Mouse (Mus musculus): ENCODE results near the gene Crnkl1. TPM values are rescaled to one million over a fixed set of nuclear protein-coding genes. Genes with fewer than 3 reads are reported as not detected.

Gene Crnkl1
- polyA plus RNA-seq, 1 experiment from 2014 or later: 36.2 TPM

- H3K4me3 ChIP-seq (ENCODE audit: low read depth, low read length): no peak overlapping the region
- ATAC-seq (replicated peaks; ENCODE audit: low FRiP score) (no peak), DNase-seq (ENCODE audit: low spot score) (no peak)
- no peaks in the 10 kb centered on the region; the same call in 1 of the 2 replicates for H3K36me3 ChIP-seq (ENCODE audit: control insufficient read depth, insufficient read depth, low read length)
- no peaks in the 10 kb centered on the region for H3K4me1 ChIP-seq (replicated peaks; ENCODE audit: control insufficient read depth, insufficient read depth, low read length)
- no peak overlapping the region for H3K9ac ChIP-seq (ENCODE audit: low read depth, low read length)
- H3K4me2 ChIP-seq: no peak overlapping the region
- no peaks in the 10 kb centered on the region for H3K9me3 ChIP-seq (ENCODE audit: control insufficient read depth, low read length)
- WGBS: 75% methylated on average over 1 of the region's 1 CpGs
- H3K27me3 ChIP-seq (replicated peaks; ENCODE audit: control insufficient read depth, insufficient read depth, low read length): no peaks in the 10 kb centered on the region
- H3K27ac ChIP-seq (ENCODE audit: low read depth, low read length): no peak overlapping the region
Observed at GRCm38 (mm10) chr2:145873953-145874352, 60.9 kb downstream of the Crnkl1 start.

DNA sequence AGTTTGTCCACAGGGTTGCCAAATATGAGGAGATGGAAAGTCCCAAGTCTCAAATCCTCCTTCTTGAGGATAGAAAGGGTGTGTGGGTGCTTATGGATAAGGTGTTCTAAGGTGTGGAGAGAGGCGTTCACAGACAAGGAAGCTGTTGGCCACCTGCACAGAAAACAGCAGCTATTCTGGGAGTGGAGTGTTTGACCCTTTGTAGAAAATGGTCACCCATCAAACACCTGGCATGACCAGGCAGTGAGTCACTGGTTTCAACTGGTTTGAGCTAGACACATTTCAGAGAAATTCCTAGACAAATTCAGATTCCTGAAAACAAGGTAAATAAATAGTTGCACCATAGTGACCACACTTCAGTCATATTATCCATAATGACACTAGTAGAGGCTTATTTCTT, 62.7 kb downstream of the Crnkl1 start:
- Histone ChIP-seq H3K9me3 (ENCODE audit: control insufficient read depth, low read length) (no peaks in the 10 kb centered on the region), H3K27ac (ENCODE audit: low read depth, low read length) (no peak overlapping the region)
- DNase-seq (ENCODE audit: low spot score): no peak

DNA sequence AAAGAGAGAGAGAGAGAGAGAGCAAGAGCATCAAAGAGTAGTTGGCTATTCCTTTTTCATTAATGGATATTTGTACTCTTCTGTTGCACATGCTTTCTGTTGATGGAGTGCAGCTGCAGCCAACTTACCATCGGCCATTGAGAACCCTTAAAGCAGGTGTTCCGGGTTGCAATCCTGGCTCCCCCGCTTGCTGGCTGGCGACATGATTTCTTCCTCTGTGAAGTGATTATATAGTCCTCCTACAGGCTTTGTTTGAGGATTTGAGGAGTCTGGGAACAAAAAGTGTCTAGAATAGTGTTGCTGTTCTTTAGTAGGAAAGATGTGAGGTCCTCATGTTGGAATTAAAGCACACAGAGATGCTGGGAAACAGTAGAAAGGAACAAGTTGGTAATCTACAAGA, 63.5 kb downstream of the Crnkl1 start:
- DNase-seq (ENCODE audit: low spot score) (no peak), ATAC-seq (replicated peaks; ENCODE audit: low FRiP score) (no peak)
- Histone ChIP-seq H3K9me3 (ENCODE audit: control insufficient read depth, low read length) (no peaks in the 10 kb centered on the region), H3K9ac (ENCODE audit: low read depth, low read length) (no peak overlapping the region), H3K4me2 (no peak overlapping the region), H3K27ac (ENCODE audit: low read depth, low read length) (no peak overlapping the region), H3K4me1 (replicated peaks; ENCODE audit: control insufficient read depth, insufficient read depth, low read length) (no peaks in the 10 kb centered on the region), H3K36me3 (ENCODE audit: control insufficient read depth, insufficient read depth, low read length) (no peaks in the 10 kb centered on the region), H3K27me3 (replicated peaks; ENCODE audit: control insufficient read depth, insufficient read depth, low read length) (no peaks in the 10 kb centered on the region), H3K4me3 (ENCODE audit: low read depth, low read length) (no peak overlapping the region)
- WGBS: 89% methylated on average over 4 of the region's 4 CpGs

More for the DNA sequence above, 62.7 kb downstream of the Crnkl1 start:
- Histone ChIP-seq H3K9ac (ENCODE audit: low read depth, low read length) (no peak overlapping the region), H3K27me3 (replicated peaks; ENCODE audit: control insufficient read depth, insufficient read depth, low read length) (no peaks in the 10 kb centered on the region), H3K4me2 (no peak overlapping the region), H3K36me3 (ENCODE audit: control insufficient read depth, insufficient read depth, low read length) (no peaks in the 10 kb centered on the region), H3K4me1 (replicated peaks; ENCODE audit: control insufficient read depth, insufficient read depth, low read length) (no peaks in the 10 kb centered on the region), H3K4me3 (ENCODE audit: low read depth, low read length) (no peak overlapping the region)
- 81% methylated on average over 1 of the region's 1 CpGs for WGBS
- no peak for ATAC-seq (replicated peaks; ENCODE audit: low FRiP score)

Small RNAs within 50 kb of the gene (microRNA-seq; reads per million reads assigned to microRNA genes)
- not detected for gene Gm25026 (ENCODE audit: borderline number of aligned reads)

Other genes with a start within 250 kb of the Crnkl1 start
- 147 and 156 TPM in 2 replicates for gene Naa20, start 32.9 kb downstream of the Crnkl1 start, polyA plus RNA-seq (2014; fragmentation: Nextera tagmentation; extraction: Ambion mirVana)
- 0.10 TPM in 1 of 2 replicates, not detected in the other for gene Cfap61, start 230 bp downstream of the Crnkl1 start, polyA plus RNA-seq (2014; fragmentation: Nextera tagmentation; extraction: Ambion mirVana)